Mouse (Mus musculus) lung, postnatal 4 days (tissue): ENCODE measurements around the gene Csf2rb.
A peak's percentile ranks its signal among the peaks of the same experiment; 100 is the strongest.
"Not testable (repeated sequence)": the region's sequence is repeated elsewhere in the genome, so short reads cannot be mapped to it uniquely, and the experiment has no call there.

ENCODE experiments used
- DNase-seq, 2 experiments: peaks; one replicate each; pipeline ENCODE4 v3.0.0; 2021

The Csf2rb gene

GRCm38 (mm10) chr15:78325671-78326339 lies at the start of gene Csf2rb:
Csf2rb (plus strand) TSS chr15:78325752.
- DNase-seq = peak; percentile 58 to 70

GRCm38 (mm10) chr15:78278308-78278707 lies 47.2 kb upstream of the Csf2rb start:
- DNase-seq = no peak

GRCm38 (mm10) chr15:78287941-78288340 lies 37.6 kb upstream of the Csf2rb start:
- DNase-seq = no peak

- DNase-seq = not testable (repeated sequence)
Observed at GRCm38 (mm10) chr15:78289775-78290174, 35.8 kb upstream of the Csf2rb start.

GRCm38 (mm10) chr15:78293228-78293627 lies 32.3 kb upstream of the Csf2rb start:
- DNase-seq = not testable (repeated sequence)

GRCm38 (mm10) chr15:78293716-78294115 lies 31.8 kb upstream of the Csf2rb start:
- no peak for DNase-seq

GRCm38 (mm10) chr15:78298558-78298957 lies 27.0 kb upstream of the Csf2rb start:
- no peak for DNase-seq

- no peak for DNase-seq
Observed at GRCm38 (mm10) chr15:78299641-78300040, 25.9 kb upstream of the Csf2rb start.

GRCm38 (mm10) chr15:78300773-78301172 lies 24.8 kb upstream of the Csf2rb start:
- no peak for DNase-seq

GRCm38 (mm10) chr15:78302718-78303117 lies 22.8 kb upstream of the Csf2rb start:
- DNase-seq = no peak

GRCm38 (mm10) chr15:78303665-78304233 lies 21.8 kb upstream of the Csf2rb start:
- DNase-seq = no peak

GRCm38 (mm10) chr15:78305341-78305933 lies 20.1 kb upstream of the Csf2rb start, which contains the start of gene Csf2rb2:
Csf2rb2 (minus strand) TSS chr15:78305721.
- peak in 1 of 2 experiments; percentile 22 for DNase-seq

- no peak for DNase-seq
Observed at GRCm38 (mm10) chr15:78309865-78310264, 15.7 kb upstream of the Csf2rb start.

- no peak for DNase-seq
Observed at GRCm38 (mm10) chr15:78310971-78311370, 14.6 kb upstream of the Csf2rb start.

- not testable (repeated sequence) for DNase-seq
Observed at GRCm38 (mm10) chr15:78312421-78313233, 12.9 kb upstream of the Csf2rb start.

- not testable (repeated sequence) for DNase-seq
Observed at GRCm38 (mm10) chr15:78313659-78314058, 11.9 kb upstream of the Csf2rb start.

GRCm38 (mm10) chr15:78318338-78319171 lies 7.0 kb upstream of the Csf2rb start:
- not testable (repeated sequence) for DNase-seq

GRCm38 (mm10) chr15:78320825-78321496 lies 4.6 kb upstream of the Csf2rb start:
- DNase-seq = peak; percentile 84 to 87

GRCm38 (mm10) chr15:78323366-78323765 lies 2.2 kb upstream of the Csf2rb start:
- DNase-seq = no peak

GRCm38 (mm10) chr15:78324294-78324693 lies 1.3 kb upstream of the Csf2rb start:
- DNase-seq = no peak

GRCm38 (mm10) chr15:78326747-78327146 lies 1.2 kb downstream of the Csf2rb start:
- no peak for DNase-seq
